Mouse (Mus musculus): Measurements from ENCODE around the gene Uchl5.

DNA sequence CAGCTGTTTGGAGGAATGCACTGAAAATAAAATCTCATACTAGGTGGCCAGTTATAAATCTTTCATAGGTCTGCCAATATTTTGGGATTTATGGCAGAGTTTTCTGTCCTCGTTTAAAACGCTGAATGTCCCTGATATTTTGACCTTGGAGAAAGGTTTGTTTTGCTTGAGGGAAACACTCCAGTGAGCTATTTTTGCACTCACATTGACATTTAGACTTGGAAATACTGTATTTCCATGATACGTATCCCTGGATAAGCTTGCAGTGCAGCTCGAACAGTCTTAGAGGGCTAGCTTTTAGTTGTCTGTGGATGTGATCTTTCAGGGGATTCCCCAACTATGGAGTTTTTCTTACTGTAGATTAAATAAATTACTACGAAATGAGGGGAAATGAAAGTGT, 78.6 kb downstream of the Uchl5 start:
- TF ChIP-seq CTCF (IDR thresholded peaks at IDR 0.05): no peak
- no peak for TF ChIP-seq EP300 (IDR thresholded peaks at IDR 0.05)
